Mouse (Mus musculus) liver, embryonic 11.5 days (tissue): ENCODE results near the gene Recql. TPM values are rescaled to one million over a fixed set of nuclear protein-coding genes. Genes with fewer than 3 reads are reported as not detected.

Source experiments
- ATAC-seq: fragments of 200-750 bp; cut with Nextera tagmentation; replicated peaks from 2 replicates; pipeline ENCODE4 v1.8.0; 2017; ENCODE audit warnings: moderate number of reproducible peaks, mild to moderate bottlenecking, moderate TSS enrichment, moderate library complexity; ENCODE audit not compliant: low FRiP score
- DNase-seq: peaks from one replicate; pipeline ENCODE4 v3.0.0-alpha.2; 2017; ENCODE audit warnings: low spot score
- H3K27ac ChIP-seq: fragments of 300-500 bp; sonication (generic); 2 replicates; pipeline ENCODE4 v1.5.1; 2014; ENCODE audit warnings: mild to moderate bottlenecking, low read depth, low read length, control low read depth
- H3K27me3 ChIP-seq: fragments of 300-500 bp; sonication (generic); replicated peaks from 2 replicates; pipeline ENCODE4 v1.6.1; 2014; ENCODE audit warnings: low read length, mixed read lengths; ENCODE audit not compliant: control insufficient read depth, insufficient read depth
- H3K36me3 ChIP-seq: fragments of 300-500 bp; sonication (generic); 2 replicates; pipeline ENCODE4 v1.6.1; 2014; ENCODE audit warnings: mild to moderate bottlenecking, low read length, moderate library complexity, mixed read lengths; ENCODE audit not compliant: control insufficient read depth, insufficient read depth
- H3K4me1 ChIP-seq: fragments of 300-500 bp; sonication (generic); replicated peaks from 2 replicates; pipeline ENCODE4 v1.6.1; 2014; ENCODE audit warnings: low read length, mixed read lengths; ENCODE audit not compliant: control insufficient read depth, insufficient read depth
- H3K4me2 ChIP-seq: fragments of 300-500 bp; sonication (generic); 2 replicates; pipeline ENCODE4 v1.6.1; 2014; ENCODE audit warnings: mild to moderate bottlenecking, control low read depth, moderate library complexity
- H3K4me3 ChIP-seq: fragments of 300-500 bp; sonication (generic); 2 replicates; pipeline ENCODE4 v1.5.1; 2014; ENCODE audit warnings: low read depth, low read length, control low read depth
- H3K9ac ChIP-seq: fragments of 300-500 bp; sonication (generic); 2 replicates; pipeline ENCODE4 v1.6.1; 2014; ENCODE audit warnings: low read depth, low read length, control low read depth
- H3K9me3 ChIP-seq: fragments of 300-500 bp; sonication (generic); 2 replicates; pipeline ENCODE4 v1.6.1; 2016; ENCODE audit warnings: low read length, inconsistent platforms, mixed read lengths; ENCODE audit not compliant: control insufficient read depth
- WGBS: fragments of 180-500 bp; shearing (Covaris S2); extraction: QIAGEN DNeasy Blood & Tissue Kit; methylation state at CpG from one replicate; pipeline ENCODE4 v1.1.7; 2014; 5-methylcytosine and 5-hydroxymethylcytosine counted together
- polyA plus RNA-seq: library from polyadenylated mRNA; unstranded; fragments of >200 nt; fragmentation: Nextera tagmentation; extraction: Ambion mirVana; gene quantifications from 2 replicates; pipeline ENCODE4 v1.2.1, GENCODE M21; 2014

The Recql gene
- polyA plus RNA-seq, 1 experiment from 2014 or later, result 33.5 TPM

DNA sequence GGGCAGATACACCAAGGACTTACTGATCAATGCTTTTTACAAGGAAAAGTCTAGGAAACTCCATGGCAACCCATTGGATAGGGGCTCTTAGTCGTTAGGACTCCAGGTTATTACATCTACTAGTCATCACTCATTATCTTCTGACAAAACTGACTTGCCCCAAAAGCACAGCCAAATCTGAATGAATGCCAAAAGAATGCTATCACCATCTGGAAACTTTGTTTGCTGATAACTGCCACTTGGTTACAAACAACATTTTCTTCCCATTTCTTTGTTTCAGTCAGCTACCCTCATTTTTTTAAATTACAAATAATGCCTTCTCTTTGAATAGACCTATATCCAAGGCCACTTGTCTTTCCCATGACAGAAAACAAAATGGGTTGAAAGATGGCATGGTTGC is 57.7 kb downstream of the Recql start:
- DNase-seq (no peak), ATAC-seq (no peak)
- Histone ChIP-seq H3K4me2 (no peak overlapping the region), H3K9ac (no peak overlapping the region), H3K27ac (no peak overlapping the region), H3K9me3 (no peaks in the 10 kb centered on the region), H3K36me3 (no peaks in the 10 kb centered on the region), H3K27me3 (no peaks in the 10 kb centered on the region), H3K4me3 (no peak overlapping the region), H3K4me1 (no peaks in the 10 kb centered on the region)
- 48% methylated on average over 1 of the region's 1 CpGs for WGBS

DNA sequence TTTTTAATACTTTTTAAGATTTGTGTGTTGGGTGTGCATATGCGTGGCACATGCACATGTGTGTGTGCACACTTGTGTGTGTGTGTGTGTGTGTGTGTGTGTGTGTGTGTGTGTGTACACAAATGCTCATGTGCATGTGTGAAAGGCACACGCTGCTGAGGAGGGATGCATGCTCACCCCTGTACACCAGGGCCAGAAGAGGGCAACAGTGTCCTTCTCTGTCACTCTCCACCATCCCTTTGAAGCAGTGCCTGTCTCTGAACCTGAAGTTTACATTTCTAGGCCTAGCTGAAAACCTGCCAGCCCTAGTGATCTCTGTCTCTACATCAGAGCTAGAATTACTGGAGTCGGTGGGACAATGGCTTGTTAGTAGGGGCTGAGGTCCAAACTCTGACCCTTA is 60.3 kb downstream of the Recql start:
- DNase-seq, result no peak
- H3K4me1 ChIP-seq, result no peaks in the 10 kb centered on the region
- no peaks in the 10 kb centered on the region for H3K27me3 ChIP-seq
- H3K27ac ChIP-seq, result no peak overlapping the region
- 0 out of 2 replicates have a peak, but pooled peaks have one; percentile 30 for ATAC-seq
- H3K9me3 ChIP-seq, result no peaks in the 10 kb centered on the region
- no peaks in the 10 kb centered on the region for H3K36me3 ChIP-seq
- H3K4me3 ChIP-seq, result no peak overlapping the region
- WGBS, result 67% methylated on average over 3 of the region's 3 CpGs
- H3K9ac ChIP-seq, result no peak overlapping the region
- H3K4me2 ChIP-seq, result no peak overlapping the region

DNA sequence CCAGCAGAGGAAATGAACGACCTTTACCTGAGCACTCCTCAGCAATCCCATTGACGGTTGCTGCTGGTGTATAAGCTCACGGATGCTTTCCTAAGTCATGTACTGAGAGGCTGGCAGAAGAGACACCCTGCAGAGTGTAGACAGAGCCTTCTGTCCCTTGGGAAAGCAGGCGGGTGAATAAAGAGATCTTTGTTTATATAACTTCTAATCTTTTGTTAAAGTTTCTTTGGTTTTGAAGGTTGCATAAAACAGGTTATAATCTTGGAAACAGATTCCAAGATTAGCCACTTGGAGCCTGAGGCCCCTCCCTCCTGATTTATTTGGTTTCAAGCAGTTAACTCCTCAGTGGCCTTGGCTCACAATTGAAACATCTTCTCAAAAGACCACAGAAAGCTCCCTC is 64.0 kb downstream of the Recql start, which contains the start of gene Slco1a5:
Slco1a5 (minus strand) TSS at position 101 of the 400 bp plus-strand sequence.
- Histone ChIP-seq H3K27ac (no peak within 1 kb of the TSS), H3K4me3 (no peak within 1 kb of the TSS), H3K36me3 (no peaks in the 10 kb centered on the region), H3K4me1 (no peaks in the 10 kb centered on the region), H3K9me3 (no peaks in the 10 kb centered on the region), H3K27me3 (no peaks in the 10 kb centered on the region), H3K4me2 (no peak within 1 kb of the TSS), H3K9ac (no peak within 1 kb of the TSS)
- ATAC-seq (no peak), DNase-seq (no peak)
- 46% methylated on average over 4 of the region's 4 CpGs for WGBS

DNA sequence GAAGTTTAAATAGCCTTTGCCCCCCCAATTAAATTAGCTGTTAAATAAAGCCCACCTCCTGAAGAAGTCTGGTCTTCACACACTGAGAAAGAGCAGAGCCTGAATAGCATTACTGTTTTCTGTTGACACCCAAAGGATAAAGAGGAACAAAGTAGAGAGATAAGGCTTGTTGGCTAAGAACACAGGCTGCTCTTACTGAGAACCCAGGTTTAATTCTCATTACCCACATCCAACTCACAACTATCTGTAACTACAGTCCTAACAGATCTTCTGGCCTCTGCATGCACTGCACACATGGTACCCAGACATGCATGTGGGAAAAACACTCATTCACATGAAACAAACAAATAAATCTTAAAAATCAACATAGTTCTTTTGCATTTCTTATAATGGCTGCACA is 69.8 kb downstream of the Recql start:
- Histone ChIP-seq H3K27me3 (no peaks in the 10 kb centered on the region), H3K36me3 (no peaks in the 10 kb centered on the region), H3K9me3 (no peaks in the 10 kb centered on the region), H3K9ac (no peak overlapping the region), H3K4me3 (no peak overlapping the region), H3K27ac (no peak overlapping the region), H3K4me1 (no peaks in the 10 kb centered on the region), H3K4me2 (no peak overlapping the region)
- DNase-seq (no peak), ATAC-seq (no peak)

DNA sequence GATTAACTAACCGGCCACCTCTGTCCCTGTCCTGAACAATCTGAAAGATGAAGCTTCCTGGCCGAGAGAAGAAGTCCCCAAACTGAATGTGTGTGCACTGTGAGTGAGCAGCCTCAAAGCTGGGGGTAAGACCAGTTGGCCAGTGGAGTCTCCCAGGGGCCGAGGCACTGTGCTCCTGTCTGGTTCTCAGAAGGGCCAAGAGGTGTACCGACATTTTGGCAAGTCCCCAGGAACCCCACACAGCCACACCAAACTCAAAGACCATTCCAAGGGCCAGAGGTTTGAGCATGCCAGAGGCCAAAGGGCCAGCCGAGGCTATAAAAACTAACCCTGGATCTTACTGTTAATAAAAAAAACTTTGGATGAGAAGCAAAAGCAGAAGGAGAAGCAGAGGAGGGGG is 72.6 kb downstream of the Recql start:
- Histone ChIP-seq H3K4me2 (no peak overlapping the region), H3K36me3 (no peaks in the 10 kb centered on the region), H3K9ac (no peak overlapping the region), H3K4me1 (no peaks in the 10 kb centered on the region), H3K27ac (no peak overlapping the region), H3K9me3 (peaks cover 4% of the 10 kb centered on the region; the same call in 1 of the 2 replicates), H3K27me3 (no peaks in the 10 kb centered on the region), H3K4me3 (no peak overlapping the region)
- 73% methylated on average over 5 of the region's 5 CpGs for WGBS
- ATAC-seq (no peak), DNase-seq (no peak)

DNA sequence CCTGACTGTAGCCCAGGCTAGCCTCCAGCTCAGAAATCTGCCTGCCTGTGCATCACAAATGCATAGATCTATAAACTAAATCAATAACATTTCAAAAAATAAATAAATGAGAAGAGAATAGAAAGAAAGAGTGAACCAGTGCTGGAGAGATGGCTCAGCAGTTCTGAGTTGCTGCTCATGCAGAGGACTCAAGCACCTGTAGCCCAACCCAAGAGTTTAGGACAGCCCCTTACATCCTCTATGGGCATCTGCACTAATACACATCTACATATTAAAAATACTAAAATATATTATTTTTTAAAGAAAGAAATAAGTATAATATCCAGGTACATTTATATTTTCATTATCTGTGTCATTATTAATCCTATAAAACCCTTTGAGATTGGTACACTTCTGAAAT is 81.8 kb downstream of the Recql start:
- Histone ChIP-seq H3K9me3 (peaks cover 4% of the 10 kb centered on the region; the same call in 1 of the 2 replicates), H3K4me3 (no peak overlapping the region), H3K9ac (no peak overlapping the region), H3K4me1 (no peaks in the 10 kb centered on the region), H3K36me3 (no peaks in the 10 kb centered on the region), H3K27ac (no peak overlapping the region), H3K4me2 (no peak overlapping the region), H3K27me3 (no peaks in the 10 kb centered on the region)
- no peak for DNase-seq
- no peak for ATAC-seq

Other genes starting within 250 kb of the Recql start
- gene Slco1a6, start 178.6 kb downstream of the Recql start, polyA plus RNA-seq, result not detected in 2 replicates
- 0.22 TPM in 1 of 2 replicates, not detected in the other for gene Iapp, start 88.7 kb downstream of the Recql start, polyA plus RNA-seq
- gene Slco1a5, start 64.1 kb downstream of the Recql start, polyA plus RNA-seq, result not detected in 2 replicates
- gene Pyroxd1, start 41.4 kb downstream of the Recql start, polyA plus RNA-seq, result 12.3 and 14.1 TPM in 2 replicates
- gene Golt1b, start 134 bp upstream of the Recql start, polyA plus RNA-seq, result 80.6 and 86.5 TPM in 2 replicates
- gene Spx, start 26.4 kb upstream of the Recql start, polyA plus RNA-seq, result 0.26 and 0.29 TPM in 2 replicates
- gene Gys2, start 86.0 kb upstream of the Recql start, polyA plus RNA-seq, result 21.3 and 23.8 TPM in 2 replicates
- 130 and 135 TPM in 2 replicates for gene Ldhb, start 120.9 kb upstream of the Recql start, polyA plus RNA-seq
- gene Kcnj8, start 184.5 kb upstream of the Recql start, polyA plus RNA-seq, result 2.7 and 3.9 TPM in 2 replicates